Mouse (Mus musculus) limb, embryonic 11.5 days (tissue): ENCODE measurements around the gene Lzts2. TPM values are rescaled to one million over a fixed set of nuclear protein-coding genes. Genes with fewer than 3 reads are reported as not detected.

Experiments
- ATAC-seq: fragments of 200-750 bp; cut with Nextera tagmentation; 2 replicates; pipeline ENCODE4 v1.8.0; 2017; ENCODE audit warnings: low read depth; ENCODE audit not compliant: insufficient number of reproducible peaks, low FRiP score, low TSS enrichment
- DNase-seq: peaks from one replicate; pipeline ENCODE4 v3.0.0-alpha.2; 2015; ENCODE audit warnings: low spot score
- H3K27ac ChIP-seq: fragments of 300-500 bp; sonication (generic); replicated peaks from 2 replicates; pipeline ENCODE4 v1.5.1; 2014; ENCODE audit warnings: low read depth, mild to moderate bottlenecking, low read length
- H3K27me3 ChIP-seq: fragments of 300-500 bp; sonication (generic); 2 replicates; pipeline ENCODE4 v1.6.1; 2014; ENCODE audit warnings: mild to moderate bottlenecking, low read length, mixed read lengths; ENCODE audit not compliant: control insufficient read depth, insufficient read depth
- H3K36me3 ChIP-seq: fragments of 300-500 bp; sonication (generic); 2 replicates; pipeline ENCODE4 v1.6.1; 2014; ENCODE audit warnings: mild to moderate bottlenecking, low read length, moderate library complexity, mixed read lengths; ENCODE audit not compliant: control insufficient read depth, insufficient read depth
- H3K4me1 ChIP-seq: fragments of 300-500 bp; sonication (generic); 2 replicates; pipeline ENCODE4 v1.6.1; 2014; ENCODE audit warnings: low read length, mixed read lengths; ENCODE audit not compliant: control insufficient read depth, insufficient read depth
- H3K4me2 ChIP-seq: fragments of 300-500 bp; sonication (generic); 2 replicates; pipeline ENCODE4 v1.6.1; 2014; ENCODE audit warnings: low read depth, mild to moderate bottlenecking, moderate library complexity; ENCODE audit not compliant: severe bottlenecking
- H3K4me3 ChIP-seq: fragments of 300-500 bp; sonication (generic); 2 replicates; pipeline ENCODE4 v1.5.1; 2014; ENCODE audit warnings: low read depth, low read length
- H3K9ac ChIP-seq: fragments of 300-500 bp; sonication (generic); 2 replicates; pipeline ENCODE4 v1.6.1; 2014; ENCODE audit warnings: mild to moderate bottlenecking, low read length
- H3K9me3 ChIP-seq: fragments of 300-500 bp; sonication (generic); 2 replicates; pipeline ENCODE4 v1.6.1; 2016; ENCODE audit warnings: low read length; ENCODE audit not compliant: control insufficient read depth
- WGBS: fragments of 180-500 bp; shearing (Covaris S2); extraction: QIAGEN DNeasy Blood & Tissue Kit; methylation state at CpG from one replicate; pipeline ENCODE4 v1.1.7; 2014; 5-methylcytosine and 5-hydroxymethylcytosine counted together
- polyA plus RNA-seq: library from polyadenylated mRNA; unstranded; fragments of >200 nt; fragmentation: Nextera tagmentation; extraction: Ambion mirVana; gene quantifications from 2 replicates; pipeline ENCODE4 v1.2.1, GENCODE M21; 2014

Lzts2 gene
- polyA plus RNA-seq, 1 experiment from 2014 or later: 64.4 TPM

DNA sequence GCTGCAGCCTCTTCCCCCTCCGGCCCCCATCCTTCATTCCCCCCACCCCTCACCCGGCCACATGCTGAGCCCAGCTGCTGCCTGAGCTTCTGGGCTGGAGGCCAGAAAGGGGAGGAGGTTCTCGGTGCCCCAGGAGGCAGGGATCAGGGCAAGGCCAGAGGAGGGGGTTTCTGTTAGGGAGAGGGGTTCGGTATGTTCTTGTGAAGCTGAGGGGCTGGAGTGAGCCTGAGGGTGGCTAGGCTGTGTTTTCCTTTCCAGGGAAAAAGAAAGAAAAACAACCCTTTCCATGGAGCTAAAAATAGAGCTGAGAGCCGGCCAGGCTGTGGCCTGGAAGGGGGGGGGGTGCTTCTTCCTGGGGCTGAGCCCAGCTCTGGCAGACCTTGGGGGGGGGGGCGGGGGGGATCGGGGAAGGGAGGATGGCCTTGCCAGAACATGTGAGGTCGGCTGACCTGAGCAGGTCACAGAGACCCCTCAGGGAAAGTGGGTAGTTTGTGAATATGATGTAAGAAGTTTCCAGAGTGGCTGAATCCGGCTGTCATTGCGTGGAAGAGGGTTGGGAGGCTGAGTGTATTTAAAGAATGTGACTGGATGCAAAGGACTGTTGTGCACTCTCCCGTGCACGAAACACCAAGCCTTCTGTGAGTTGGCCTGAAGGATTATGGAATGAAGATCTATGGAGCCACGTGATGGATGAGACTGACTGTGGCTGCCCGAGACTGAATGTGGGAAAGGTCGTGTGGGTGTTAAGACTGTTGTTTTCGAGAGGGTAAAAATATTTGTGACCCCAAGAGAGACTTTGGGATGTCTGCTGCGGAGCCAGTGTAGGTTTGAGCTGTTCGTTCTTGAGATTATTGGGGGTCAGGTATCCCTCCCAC is 2.4 kb downstream of the Lzts2 start:
- H3K9ac ChIP-seq: peak overlapping the region; percentile 95
- H3K4me2 ChIP-seq: peak overlapping the region; percentile 95
- H3K36me3 ChIP-seq: peaks cover 3% of the 10 kb centered on the region; the same call in 1 of the 2 replicates
- peak overlapping the region; percentile 78 for H3K4me3 ChIP-seq
- 1% methylated on average over 16 of the region's 18 CpGs for WGBS
- DNase-seq: peak; percentile 68
- no peaks in the 10 kb centered on the region for H3K9me3 ChIP-seq
- peaks cover 46% of the 10 kb centered on the region for H3K4me1 ChIP-seq
- 0 out of 2 replicates have a peak, but pooled peaks have one; percentile 27 for ATAC-seq
- peak overlapping the region; percentile 92 for H3K27ac ChIP-seq
- no peaks in the 10 kb centered on the region for H3K27me3 ChIP-seq

DNA sequence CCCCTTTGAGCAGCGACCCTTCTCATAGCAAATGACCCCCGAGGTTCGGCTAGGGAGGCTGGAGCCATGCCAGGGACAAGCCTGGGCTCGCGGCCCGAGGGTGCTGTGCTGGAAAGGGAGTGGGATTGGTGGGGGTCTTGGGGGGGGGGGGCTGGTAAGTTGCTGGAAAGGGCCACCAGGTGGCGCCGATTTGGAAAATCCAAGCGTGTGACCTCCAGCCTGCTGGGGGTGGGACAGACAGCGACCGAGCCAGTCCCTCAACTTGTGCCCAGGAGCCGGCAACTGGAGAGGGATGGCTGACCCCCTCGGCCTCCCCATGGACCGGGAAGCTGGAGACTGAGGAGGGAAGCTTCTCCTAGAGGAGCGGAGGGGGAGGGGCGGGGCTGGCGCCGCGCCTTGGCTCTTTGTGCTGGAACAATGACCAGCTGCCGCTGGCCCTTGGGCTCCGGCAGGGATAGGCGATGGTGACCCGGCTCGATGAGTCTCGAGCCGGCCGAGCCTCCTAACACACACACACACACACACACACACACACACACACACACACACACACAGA is 3.1 kb downstream of the Lzts2 start:
- Histone ChIP-seq H3K27ac (peak overlapping the region; percentile 92), H3K36me3 (no peaks in the 10 kb centered on the region), H3K27me3 (no peaks in the 10 kb centered on the region), H3K4me3 (peak overlapping the region; percentile 78), H3K4me1 (peaks cover 44% of the 10 kb centered on the region), H3K9ac (peak overlapping the region; percentile 95), H3K4me2 (peak overlapping the region; percentile 95), H3K9me3 (no peaks in the 10 kb centered on the region)
- DNase-seq: peak; percentile 85
- no peak; the same call in 1 of the 2 replicates for ATAC-seq
- WGBS: 1% methylated on average over 25 of the region's 27 CpGs

DNA sequence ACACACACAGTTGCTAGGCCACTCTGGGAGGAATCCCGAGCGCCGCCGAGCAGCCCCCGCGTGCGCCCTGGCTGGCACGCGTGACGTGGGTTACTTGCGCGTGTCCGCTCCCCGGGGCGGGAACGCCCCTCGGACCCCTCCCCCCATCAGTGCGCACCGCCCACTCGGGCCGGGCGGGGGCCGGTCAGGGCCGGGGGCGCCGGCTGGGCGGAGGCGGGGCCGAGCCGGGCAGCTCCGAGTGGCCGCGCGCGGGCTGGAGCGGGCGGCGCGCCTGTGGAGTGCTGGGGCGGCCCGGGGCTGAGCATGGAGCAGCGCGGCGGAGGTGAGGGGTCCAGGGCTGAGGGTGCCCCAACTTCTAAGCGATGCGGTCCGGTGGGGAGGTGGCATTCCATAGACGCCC is 3.7 kb downstream of the Lzts2 start:
- H3K9me3 ChIP-seq: no peaks in the 10 kb centered on the region
- peak; percentile 53 for ATAC-seq

GRCm38 (mm10) chr19:45018351-45018831 is 4.2 kb downstream of the Lzts2 start:
- Histone ChIP-seq H3K27me3 (no peaks in the 10 kb centered on the region), H3K27ac (peak overlapping the region; percentile 92), H3K4me3 (peak overlapping the region; percentile 78), H3K4me1 (peaks cover 35% of the 10 kb centered on the region), H3K9me3 (no peaks in the 10 kb centered on the region), H3K9ac (peak overlapping the region; percentile 95), H3K4me2 (peak overlapping the region; percentile 95), H3K36me3 (peaks cover 4% of the 10 kb centered on the region; the same call in 1 of the 2 replicates)
- under 1% methylated on average over 13 of the region's 13 CpGs for WGBS
- ATAC-seq: no peak
- DNase-seq: peak; percentile 59

More for the DNA sequence above, 3.7 kb downstream of the Lzts2 start:
- no peaks in the 10 kb centered on the region for H3K27me3 ChIP-seq
- H3K4me3 ChIP-seq: peak overlapping the region; percentile 78
- peaks cover 3% of the 10 kb centered on the region; the same call in 1 of the 2 replicates for H3K36me3 ChIP-seq
- peak; percentile 91 for DNase-seq
- peaks cover 38% of the 10 kb centered on the region for H3K4me1 ChIP-seq
- peak overlapping the region; percentile 95 for H3K9ac ChIP-seq
- H3K4me2 ChIP-seq: peak overlapping the region; percentile 95
- peak overlapping the region; percentile 92 for H3K27ac ChIP-seq
- 0% methylated on average over 36 of the region's 48 CpGs for WGBS

GRCm38 (mm10) chr19:45020348-45020747 is 6.1 kb downstream of the Lzts2 start:
- H3K36me3 ChIP-seq: peaks cover 17% of the 10 kb centered on the region
- H3K27me3 ChIP-seq: no peaks in the 10 kb centered on the region
- ATAC-seq (no peak), DNase-seq (no peak)
- peaks cover 21% of the 10 kb centered on the region for H3K4me1 ChIP-seq
- H3K9me3 ChIP-seq: no peaks in the 10 kb centered on the region
- WGBS: 70% methylated on average over 6 of the region's 6 CpGs
- no peak overlapping the region for H3K9ac ChIP-seq
- H3K4me2 ChIP-seq: peak overlapping the region; percentile 13; the same call in 1 of the 2 replicates
- no peak overlapping the region for H3K4me3 ChIP-seq
- H3K27ac ChIP-seq: no peak overlapping the region

GRCm38 (mm10) chr19:45021362-45021761 is 7.1 kb downstream of the Lzts2 start:
- WGBS: 95% methylated on average over 15 of the region's 15 CpGs
- no peak for ATAC-seq
- H3K27ac ChIP-seq: no peak overlapping the region

DNA sequence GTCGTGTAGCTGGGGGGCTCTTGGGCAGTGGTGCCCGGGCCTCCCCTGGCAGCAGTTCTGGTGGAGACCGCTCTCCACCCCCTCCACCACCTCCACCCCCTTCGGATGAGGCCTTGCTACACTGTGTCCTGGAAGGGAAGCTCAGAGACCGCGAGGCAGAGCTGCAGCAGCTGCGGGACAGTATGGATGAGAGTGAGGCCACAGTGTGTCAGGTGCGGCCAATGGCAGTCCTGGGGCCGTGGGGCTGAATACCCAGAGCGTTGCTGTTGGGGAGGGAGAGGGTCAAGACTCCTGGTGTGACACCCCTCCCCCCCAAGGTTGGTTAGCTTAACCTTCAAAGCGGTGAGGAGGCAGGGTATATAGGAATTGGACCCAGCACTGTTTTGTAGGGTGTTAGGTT is 9.8 kb downstream of the Lzts2 start:
- 89% methylated on average over 11 of the region's 11 CpGs for WGBS
- no peaks in the 10 kb centered on the region for H3K9me3 ChIP-seq
- H3K4me1 ChIP-seq: peaks cover 11% of the 10 kb centered on the region; the same call in 1 of the 2 replicates
- peaks cover 31% of the 10 kb centered on the region for H3K36me3 ChIP-seq
- no peaks in the 10 kb centered on the region for H3K27me3 ChIP-seq
- no peak overlapping the region for H3K27ac ChIP-seq
- H3K4me2 ChIP-seq: no peak overlapping the region
- ATAC-seq (no peak), DNase-seq (no peak)
- H3K4me3 ChIP-seq: no peak overlapping the region
- no peak overlapping the region for H3K9ac ChIP-seq

More at GRCm38 (mm10) chr19:45021362-45021761, 7.1 kb downstream of the Lzts2 start:
- no peaks in the 10 kb centered on the region for H3K27me3 ChIP-seq
- no peak overlapping the region for H3K4me2 ChIP-seq
- no peak overlapping the region for H3K4me3 ChIP-seq
- H3K9ac ChIP-seq: no peak overlapping the region
- DNase-seq: no peak
- no peaks in the 10 kb centered on the region for H3K9me3 ChIP-seq
- peaks cover 27% of the 10 kb centered on the region for H3K36me3 ChIP-seq
- H3K4me1 ChIP-seq: peaks cover 13% of the 10 kb centered on the region; the same call in 1 of the 2 replicates

GRCm38 (mm10) chr19:45024775-45025174 is 10.6 kb downstream of the Lzts2 start:
- H3K27ac ChIP-seq: no peak overlapping the region
- no peak for ATAC-seq
- WGBS: 90% methylated on average over 20 of the region's 20 CpGs

More at GRCm38 (mm10) chr19:45024775-45025174, 10.6 kb downstream of the Lzts2 start:
- H3K4me1 ChIP-seq: peaks cover 8% of the 10 kb centered on the region; the same call in 1 of the 2 replicates
- no peak overlapping the region for H3K4me3 ChIP-seq
- no peaks in the 10 kb centered on the region for H3K27me3 ChIP-seq
- no peak overlapping the region for H3K9ac ChIP-seq
- H3K9me3 ChIP-seq: no peaks in the 10 kb centered on the region
- H3K4me2 ChIP-seq: no peak overlapping the region
- peaks cover 31% of the 10 kb centered on the region for H3K36me3 ChIP-seq
- no peak for DNase-seq
